Mouse (Mus musculus) left cerebral cortex, adult 2 months (tissue): ENCODE measurements at regions not wholly inside any gene's neighbourhood (a gene's known extent, or its start where the extent isn't known, plus 50 kb on each side); places are given as distances from the start of the nearest gene placed in this dataset.

Experiments
- DNase-seq, 2 experiments: peaks; one replicate each; pipeline ENCODE4 v3.0.0; 2021 to 2022; ENCODE audit warnings: low spot score in 2 of 2, mixed read lengths in 1 of 2; ENCODE audit errors: extremely low spot score in 1 of 2
- H3K27ac ChIP-seq: fragments of 200-600 bp; 2 replicates; pipeline ENCODE4 v1.8.1; 2022
- H3K4me3 ChIP-seq: fragments of 200-600 bp; 2 replicates; pipeline ENCODE4 v1.8.1; 2022
- CTCF ChIP-seq: fragments of 200-600 bp; IDR thresholded peaks from 2 replicates; pipeline ENCODE4 v1.8.1; 2022; ENCODE audit warnings: antibody characterized with exemption, mild to moderate bottlenecking, moderate library complexity
- intact Hi-C: fragments of 180-260 bp; cut with DNase I; formaldehyde crosslinking; loops from one replicate; pipeline ENCODE4 v1.15.1; 2025

GRCm38 (mm10) chr2:173978138-173978765, 97.9 kb upstream of the Stx16 start:
- H3K27ac ChIP-seq = no peak overlapping the region
- TF ChIP-seq CTCF = no peak
- intact Hi-C loops = no loop called here
- DNase-seq = no peak
- no peak overlapping the region for H3K4me3 ChIP-seq

- no peak for TF ChIP-seq CTCF
- no peak overlapping the region for H3K4me3 ChIP-seq
- intact Hi-C loops = no loop called here
- DNase-seq = no peak
- H3K27ac ChIP-seq = no peak overlapping the region
Observed at GRCm38 (mm10) chr2:173981036-173981435, 95.1 kb upstream of the Stx16 start.

GRCm38 (mm10) chr2:173987516-173987915, 88.6 kb upstream of the Stx16 start:
- no peak for TF ChIP-seq CTCF
- Histone ChIP-seq H3K4me3 (no peak overlapping the region), H3K27ac (no peak overlapping the region)
- intact Hi-C loops = no loop called here
- no peak for DNase-seq

DNA sequence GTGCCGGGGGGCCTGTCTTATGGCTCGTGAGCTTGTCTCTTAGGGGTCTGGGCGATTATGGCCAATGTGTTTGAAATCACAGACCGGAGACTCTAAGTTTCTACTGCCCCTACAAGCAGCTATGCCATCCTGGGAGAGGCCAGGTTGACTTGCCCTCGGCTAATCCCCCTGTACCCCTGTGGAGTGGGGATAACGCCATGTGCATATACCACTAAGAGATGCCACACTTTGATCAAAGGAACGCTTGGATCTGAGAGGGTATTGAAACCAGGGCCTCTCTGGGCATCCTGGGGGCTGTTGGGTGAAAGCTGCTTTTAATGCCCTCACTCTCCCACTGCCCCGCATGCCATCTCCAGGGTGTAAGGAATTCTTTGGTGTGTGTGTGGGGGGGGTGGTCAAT, 88.2 kb upstream of the Stx16 start:
- TF ChIP-seq CTCF = no peak
- intact Hi-C loops = no loop called here

GRCm38 (mm10) chr2:173988641-173989336, 87.3 kb upstream of the Stx16 start:
- H3K4me3 ChIP-seq = no peak overlapping the region
- intact Hi-C loops = no loop called here
- no peak for TF ChIP-seq CTCF
- peak in 1 of 2 experiments; percentile 20 for DNase-seq
- H3K27ac ChIP-seq = no peak overlapping the region

More for the DNA sequence above, 88.2 kb upstream of the Stx16 start:
- no peak for DNase-seq
- H3K27ac ChIP-seq = no peak overlapping the region
- H3K4me3 ChIP-seq = no peak overlapping the region

DNA sequence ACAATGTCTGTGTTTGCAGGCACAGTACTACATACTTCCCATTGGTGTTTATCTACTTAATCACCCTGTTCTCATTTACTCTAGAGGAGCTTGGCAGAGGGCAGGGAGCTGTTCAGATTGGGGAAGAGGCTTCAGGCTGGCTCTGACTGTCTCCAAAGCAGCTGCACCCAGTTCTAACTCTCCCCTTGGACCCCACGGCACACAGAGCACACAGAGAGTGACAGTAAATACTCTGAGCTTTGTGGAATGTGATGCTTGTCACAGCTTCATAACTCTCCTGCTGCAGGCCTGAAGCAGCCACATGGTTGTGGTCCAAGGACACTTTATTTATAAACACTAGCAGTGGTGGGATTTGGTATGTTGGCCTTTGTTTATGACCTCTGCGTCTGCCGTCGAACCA, 85.4 kb upstream of the Stx16 start:
- Histone ChIP-seq H3K27ac (no peak overlapping the region), H3K4me3 (no peak overlapping the region)
- no peak for TF ChIP-seq CTCF
- DNase-seq = no peak
- intact Hi-C loops = no loop called here

DNA sequence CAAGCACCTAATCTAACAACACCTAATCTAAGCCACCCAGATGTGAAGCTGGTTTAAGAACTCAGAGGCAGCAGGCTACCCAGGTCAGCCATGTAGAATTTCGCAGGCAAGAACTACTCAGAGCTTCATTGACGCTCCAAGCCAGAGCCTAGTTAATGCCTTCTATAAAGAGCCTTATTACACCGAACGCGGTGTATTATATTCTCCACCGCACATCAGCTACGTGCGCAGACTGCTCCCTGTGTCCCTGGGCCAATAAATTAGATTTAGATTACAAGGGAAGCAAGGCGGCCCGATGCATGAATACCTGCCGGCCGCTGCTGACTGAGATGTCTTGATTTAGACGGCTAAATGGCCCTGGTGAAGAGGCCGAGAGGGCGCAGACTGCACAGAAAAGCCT, 84.7 kb upstream of the Stx16 start:
- no peak for TF ChIP-seq CTCF
- intact Hi-C loops = no loop called here
- DNase-seq = no peak
- Histone ChIP-seq H3K4me3 (no peak overlapping the region), H3K27ac (no peak overlapping the region)

DNA sequence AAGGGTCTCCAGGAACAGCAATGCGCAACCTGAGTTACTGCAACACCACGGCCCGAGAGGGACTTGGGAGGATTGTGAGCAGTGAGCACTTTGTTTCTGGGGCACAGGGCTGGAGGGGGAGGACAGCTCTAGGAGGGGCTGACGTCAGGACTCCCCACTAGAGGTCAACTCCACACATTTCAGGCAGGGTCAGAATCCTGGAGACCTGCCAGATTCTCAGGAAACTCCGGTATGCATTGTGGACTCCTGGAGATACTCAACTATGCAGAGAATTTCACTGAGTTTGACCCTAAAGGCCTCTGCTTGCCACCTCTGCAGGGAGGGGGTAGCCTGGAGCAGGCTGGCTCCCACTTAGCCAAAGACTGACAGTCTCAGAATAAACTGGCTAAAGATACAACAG, 84.1 kb upstream of the Stx16 start:
- intact Hi-C loops = no loop called here
- Histone ChIP-seq H3K4me3 (no peak overlapping the region), H3K27ac (no peak overlapping the region)
- no peak for DNase-seq
- TF ChIP-seq CTCF = no peak

DNA sequence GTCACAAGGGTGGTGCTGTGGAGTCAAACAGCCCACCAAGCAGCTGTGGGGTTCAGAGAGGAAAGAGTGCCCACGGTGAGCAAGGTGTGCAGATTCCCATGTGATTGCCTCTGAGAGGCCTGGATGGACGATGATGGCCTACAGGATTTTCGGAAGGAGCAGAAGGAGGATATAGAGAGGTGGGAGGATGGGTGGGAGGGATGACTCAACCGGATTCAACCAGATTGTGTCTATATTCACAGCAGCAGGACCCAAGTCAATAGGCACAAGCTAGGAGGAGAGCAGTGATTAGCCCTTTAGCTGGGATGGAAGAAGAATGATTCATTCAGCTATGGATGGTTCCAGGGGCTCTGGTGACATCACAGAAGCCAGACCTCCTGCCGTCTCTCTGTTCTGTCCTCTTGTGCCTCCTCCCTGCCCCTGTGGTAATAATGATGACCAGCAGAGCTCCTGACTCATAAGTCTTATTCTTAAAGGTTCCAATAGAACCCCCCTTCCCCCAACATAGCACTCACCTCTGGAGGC, 82.6 kb upstream of the Stx16 start:
- Histone ChIP-seq H3K4me3 (no peak overlapping the region), H3K27ac (no peak overlapping the region)
- DNase-seq = peak; percentile 14 to 28
- intact Hi-C loops = no loop called here
- TF ChIP-seq CTCF = no peak

- DNase-seq = no peak
- intact Hi-C loops = no loop called here
- no peak for TF ChIP-seq CTCF
- Histone ChIP-seq H3K4me3 (no peak overlapping the region), H3K27ac (no peak overlapping the region)
Observed at GRCm38 (mm10) chr2:173994301-173995073, 81.6 kb upstream of the Stx16 start.

- TF ChIP-seq CTCF = no peak
- intact Hi-C loops = no loop called here
- no peak overlapping the region for H3K4me3 ChIP-seq
- no peak overlapping the region for H3K27ac ChIP-seq
- DNase-seq = no peak
Observed at GRCm38 (mm10) chr2:174004666-174005065, 71.4 kb upstream of the Stx16 start.

DNA sequence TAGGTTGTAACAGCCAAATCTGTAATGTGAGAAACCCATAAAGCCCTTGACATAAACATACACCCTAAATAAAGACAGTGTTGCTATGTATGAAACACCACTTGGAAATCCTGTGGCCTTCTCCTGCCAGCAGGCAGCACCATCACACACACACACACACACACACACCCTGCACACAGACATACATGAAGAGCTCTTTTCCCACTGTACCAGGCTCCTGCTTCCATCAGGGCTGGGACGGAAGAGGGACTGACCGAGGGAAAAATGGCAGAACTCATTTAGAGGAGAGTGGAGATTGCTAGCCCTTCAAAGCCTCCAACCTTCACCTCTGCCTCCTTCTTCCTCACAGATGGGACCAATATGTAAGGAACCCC, 68.1 kb upstream of the Stx16 start:
- no peak for TF ChIP-seq CTCF
- DNase-seq = no peak
- no peak overlapping the region for H3K27ac ChIP-seq
- no peak overlapping the region for H3K4me3 ChIP-seq
- intact Hi-C loops = no loop called here
